Mouse (Mus musculus) adrenal gland, postnatal 14 days (tissue): ENCODE data around the gene Tymp. TPM values are rescaled to one million over a fixed set of nuclear protein-coding genes. Genes with fewer than 3 reads are reported as not detected.
A peak's percentile ranks its signal among the peaks of the same experiment; 100 is the strongest.

Source experiments
- DNase-seq: peaks from one replicate; pipeline ENCODE4 v3.0.0; 2021; ENCODE audit warnings: mixed read lengths
- total RNA-seq: library from RNA; stranded (reverse); gene quantifications from 2 replicates; pipeline ENCODE4 v1.2.3, GENCODE M21; 2021

Tymp gene
- total RNA-seq, 1 experiment from 2014 or later, result 4.5 TPM

- peak; percentile 97 for DNase-seq
Measured at GRCm38 (mm10) chr15:89373762-89374248, 3.0 kb downstream of the Tymp start, which contains the start of gene Sco2. TSS of gene Sco2 (minus strand) at chr15:89373846.

DNA sequence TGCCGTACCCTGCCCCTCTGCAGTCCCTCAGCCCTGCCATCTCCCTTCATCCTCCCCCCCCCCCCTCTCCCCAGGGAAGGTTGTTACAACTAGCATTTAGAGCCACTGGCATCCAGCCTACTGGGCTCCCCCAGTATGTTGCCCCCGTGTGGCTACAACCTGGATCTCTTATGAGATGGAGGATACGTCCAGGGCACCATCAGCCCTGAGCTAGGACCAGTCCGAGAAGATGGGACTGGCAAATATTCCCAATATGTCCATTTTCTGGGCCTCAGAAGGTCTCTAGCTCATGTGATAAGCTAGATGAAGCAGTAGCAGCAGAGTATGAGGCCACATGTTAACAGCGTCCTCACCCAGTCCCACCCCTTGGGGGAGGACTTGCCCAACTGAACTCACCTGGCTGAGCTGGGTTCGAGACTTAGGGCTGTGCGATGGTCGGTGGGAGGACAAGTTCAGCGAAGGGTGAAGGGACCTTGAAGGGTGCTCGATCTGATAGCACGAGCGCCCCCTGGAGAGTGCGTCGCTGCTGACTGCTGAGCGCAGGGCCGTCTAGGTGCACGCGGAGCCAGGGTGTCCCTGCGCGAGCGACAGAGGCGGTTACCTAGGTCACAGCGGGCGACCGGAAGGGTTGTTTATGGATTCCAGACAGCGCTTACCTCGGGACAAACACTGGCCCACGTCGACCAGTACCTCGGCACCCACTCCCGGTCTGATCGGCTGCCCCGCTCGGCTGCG, 3.6 kb downstream of the Tymp start:
- peak; percentile 93 for DNase-seq

- no peak for DNase-seq
Measured at GRCm38 (mm10) chr15:89372536-89372935, 4.3 kb downstream of the Tymp start.

- DNase-seq, result no peak
Measured at GRCm38 (mm10) chr15:89372068-89372467, 4.8 kb downstream of the Tymp start.

DNA sequence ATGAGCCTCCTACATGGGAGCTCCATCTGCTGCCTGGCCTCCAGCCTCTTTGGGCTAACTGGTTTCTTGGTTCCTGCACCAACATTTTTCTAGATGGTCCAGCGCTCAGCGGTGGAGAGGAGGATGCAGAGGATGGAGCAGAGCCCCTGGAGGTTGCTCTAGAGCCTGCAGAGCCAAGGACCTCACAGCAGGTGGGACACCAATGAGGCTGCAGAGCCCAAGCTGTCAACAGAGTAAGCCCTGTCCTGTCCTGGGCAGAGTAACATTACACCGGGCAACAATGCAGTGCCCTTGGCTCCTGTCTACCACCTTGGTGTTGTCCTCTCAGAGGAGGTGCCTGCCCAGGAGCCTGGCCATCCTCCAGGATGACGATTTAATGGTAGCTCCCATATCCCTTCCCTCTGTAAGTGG, 11.7 kb downstream of the Tymp start:
- no peak for DNase-seq

DNA sequence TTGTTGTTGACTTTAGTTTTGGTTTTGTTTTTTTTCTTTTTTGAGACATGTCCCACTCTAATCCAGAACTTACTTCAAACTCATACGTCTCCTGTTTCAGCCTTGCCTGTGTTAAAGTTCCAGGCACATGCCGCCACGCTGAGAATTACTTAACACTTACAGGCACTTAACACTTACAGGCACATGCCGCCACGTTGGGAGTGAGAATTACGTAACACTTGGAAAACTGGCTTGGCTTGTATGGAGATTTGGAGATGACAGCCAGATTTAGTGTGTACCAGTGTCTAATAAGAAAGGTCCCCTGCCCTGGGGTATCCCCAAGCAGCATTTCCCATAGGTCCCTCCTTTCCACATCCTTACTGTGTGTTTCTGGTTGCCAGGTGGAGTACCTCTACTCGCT, 13.8 kb downstream of the Tymp start:
- no peak for DNase-seq

- no peak for DNase-seq
Measured at GRCm38 (mm10) chr15:89358784-89359183, 18.1 kb downstream of the Tymp start.

GRCm38 (mm10) chr15:89356372-89356771, 20.5 kb downstream of the Tymp start:
- DNase-seq, result peak; percentile 93

- peak; percentile 98 for DNase-seq
Measured at GRCm38 (mm10) chr15:89355241-89356187, 21.3 kb downstream of the Tymp start, which contains the start of the genes Lmf2 and Ncaph2. TSS of gene Lmf2 (minus strand) at chr15:89355659. TSS of gene Ncaph2 (plus strand) at chr15:89355719.

DNA sequence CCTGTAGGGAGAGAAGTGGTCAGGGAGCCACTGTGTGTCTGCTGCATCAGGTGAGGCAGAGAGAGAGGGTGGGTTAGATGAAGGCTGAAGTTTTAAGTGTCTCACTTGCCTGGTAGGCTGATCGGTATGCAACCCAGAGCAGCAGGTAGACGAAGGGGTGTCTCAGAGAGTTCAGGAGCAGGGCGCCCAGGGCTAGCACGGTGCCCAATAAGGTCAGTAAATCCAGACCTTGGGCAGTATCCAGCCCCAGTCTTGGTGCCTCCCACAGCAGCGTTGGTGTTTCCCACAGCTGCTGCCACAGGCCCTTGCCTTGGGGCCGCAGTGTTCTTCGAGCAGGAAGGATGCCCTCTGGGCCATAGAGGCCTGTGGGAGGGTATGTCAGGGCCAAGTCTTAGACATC, 22.4 kb downstream of the Tymp start:
- no peak for DNase-seq

DNA sequence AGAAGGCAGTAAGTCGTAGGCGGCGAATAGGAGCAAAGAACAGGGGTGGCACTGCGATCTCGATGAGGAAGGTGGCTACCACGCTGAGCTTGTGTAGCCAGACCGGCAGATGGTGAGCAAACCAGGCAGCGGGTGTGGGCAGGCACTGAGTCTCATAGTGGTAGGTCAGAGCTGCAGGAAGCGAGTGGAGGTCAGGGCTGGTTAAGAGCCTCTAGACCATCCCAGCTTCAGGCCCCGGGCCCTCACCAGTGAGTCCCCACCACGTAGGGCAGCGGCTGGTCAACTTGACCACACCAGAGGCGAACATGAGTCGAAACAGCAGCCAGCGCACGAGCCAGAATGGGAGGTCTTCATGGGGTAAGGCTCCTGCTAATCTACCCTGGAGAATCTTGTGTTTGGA, 23.0 kb downstream of the Tymp start:
- DNase-seq, result no peak

GRCm38 (mm10) chr15:89352795-89353194, 24.0 kb downstream of the Tymp start:
- DNase-seq, result no peak

GRCm38 (mm10) chr15:89352054-89352453, 24.8 kb downstream of the Tymp start:
- DNase-seq, result no peak

GRCm38 (mm10) chr15:89351302-89351701, 25.5 kb downstream of the Tymp start:
- DNase-seq, result no peak

DNA sequence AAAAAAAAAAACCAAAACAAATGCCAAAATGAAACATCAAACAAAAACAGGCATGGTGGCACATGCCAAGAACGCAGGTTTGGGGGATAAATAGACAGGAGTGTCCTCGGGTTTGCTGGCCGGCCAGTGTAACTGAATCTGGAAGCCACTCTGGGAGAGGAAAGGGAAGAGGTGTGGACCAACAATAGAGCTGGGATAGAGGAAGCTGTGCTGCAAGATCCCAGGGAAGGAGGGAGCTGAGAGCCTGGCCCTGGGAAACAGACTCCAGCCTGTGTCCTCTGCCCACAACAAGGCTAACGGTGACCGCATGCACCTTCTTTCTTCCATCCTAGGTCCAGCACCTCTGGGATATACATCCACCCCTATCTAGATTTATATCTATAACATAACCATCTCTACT, 26.4 kb downstream of the Tymp start:
- DNase-seq, result no peak

GRCm38 (mm10) chr15:89343325-89343724, 33.5 kb downstream of the Tymp start:
- DNase-seq, result no peak

GRCm38 (mm10) chr15:89341678-89342077, 35.2 kb downstream of the Tymp start:
- DNase-seq, result no peak

- no peak for DNase-seq
Measured at GRCm38 (mm10) chr15:89340136-89340535, 36.7 kb downstream of the Tymp start.

GRCm38 (mm10) chr15:89339696-89340095, 37.1 kb downstream of the Tymp start:
- no peak for DNase-seq

GRCm38 (mm10) chr15:89336422-89336821, 40.4 kb downstream of the Tymp start:
- DNase-seq, result no peak

DNA sequence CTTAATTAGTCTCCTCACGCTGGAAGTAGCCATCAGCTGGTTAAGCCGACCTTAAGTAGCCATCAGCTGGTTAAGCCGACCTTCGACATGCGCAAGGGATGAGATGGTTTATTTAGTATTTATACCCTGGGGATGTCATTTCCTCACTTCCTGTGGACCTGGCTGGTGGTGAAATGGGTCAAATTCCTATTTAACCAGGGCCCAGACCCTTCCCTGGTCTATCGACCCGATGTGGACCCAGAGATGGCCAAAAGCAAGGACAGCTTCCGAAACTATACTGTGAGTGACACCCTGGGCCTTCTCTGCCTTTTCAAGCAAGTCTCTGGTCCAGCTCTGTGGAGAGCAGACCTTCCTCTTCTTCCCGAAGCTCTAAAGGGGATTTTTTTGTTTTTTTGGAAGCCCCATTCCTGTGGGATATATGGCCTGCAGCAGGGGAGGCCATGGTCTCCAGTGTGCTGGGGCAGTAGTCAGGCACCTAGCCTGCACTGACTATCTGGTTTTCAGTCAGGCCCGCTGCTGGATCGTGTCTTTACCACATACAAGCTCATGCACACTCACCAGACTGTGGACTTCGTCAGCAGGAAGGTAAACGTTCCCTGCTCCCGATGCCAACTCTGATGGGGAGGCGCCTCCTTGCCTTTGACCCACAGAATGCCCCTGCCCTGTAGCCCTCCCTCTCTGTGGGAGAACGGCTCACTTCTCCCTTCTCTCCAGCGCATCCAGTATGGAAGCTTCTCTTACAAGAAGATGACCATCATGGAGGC, 41.9 kb downstream of the Tymp start:
- no peak for DNase-seq

- no peak for DNase-seq
Measured at GRCm38 (mm10) chr15:89334271-89334670, 42.6 kb downstream of the Tymp start, which contains the start of gene Miox. TSS of gene Miox (plus strand) at chr15:89334398.
